Mouse (Mus musculus) liver, postnatal 0 days (tissue): ENCODE data around the gene Tprg. TPM values are rescaled to one million over a fixed set of nuclear protein-coding genes. Genes with fewer than 3 reads are reported as not detected.

ENCODE experiments used
- ATAC-seq: fragments of 200-750 bp; cut with Nextera tagmentation; 2 replicates; pipeline ENCODE4 v1.8.0; 2017; ENCODE audit warnings: mild to moderate bottlenecking, moderate library complexity
- DNase-seq: peaks from one replicate; pipeline ENCODE4 v3.0.0-alpha.2; 2016
- H3K27ac ChIP-seq: fragments of 300-500 bp; sonication (generic); 2 replicates; pipeline ENCODE4 v1.5.1; 2014; ENCODE audit warnings: antibody characterized with exemption, moderate library complexity, mild to moderate bottlenecking, low read depth
- H3K27me3 ChIP-seq: fragments of 300-500 bp; sonication (generic); 2 replicates; pipeline ENCODE4 v1.6.1; 2014; ENCODE audit warnings: low read length, control low read depth, mixed read lengths; ENCODE audit not compliant: insufficient read depth
- H3K36me3 ChIP-seq: fragments of 300-500 bp; sonication (generic); replicated peaks from 2 replicates; pipeline ENCODE4 v1.6.1; 2014; ENCODE audit warnings: mild to moderate bottlenecking, control low read depth, low read length, moderate library complexity, mixed read lengths; ENCODE audit not compliant: insufficient read depth
- H3K4me1 ChIP-seq: fragments of 300-500 bp; sonication (generic); 2 replicates; pipeline ENCODE4 v1.6.1; 2014; ENCODE audit warnings: antibody characterized with exemption, mild to moderate bottlenecking, control low read depth; ENCODE audit not compliant: insufficient read depth
- H3K4me2 ChIP-seq: fragments of 300-500 bp; sonication (generic); 2 replicates; pipeline ENCODE4 v1.6.1; 2014; ENCODE audit warnings: low read depth, mild to moderate bottlenecking, low read length, moderate library complexity, mixed read lengths
- H3K4me3 ChIP-seq: fragments of 300-500 bp; sonication (generic); 2 replicates; pipeline ENCODE4 v1.5.1; 2014; ENCODE audit warnings: low read depth, low read length
- H3K9ac ChIP-seq: fragments of 300-500 bp; sonication (generic); replicated peaks from 2 replicates; pipeline ENCODE4 v1.6.1; 2014; ENCODE audit warnings: mild to moderate bottlenecking, moderate library complexity
- H3K9me3 ChIP-seq: fragments of 300-500 bp; sonication (generic); 2 replicates; pipeline ENCODE4 v1.6.1; 2016; ENCODE audit warnings: mild to moderate bottlenecking, control low read depth, low read length, mixed read lengths
- EP300 ChIP-seq: IDR thresholded peaks from 2 replicates; pipeline ENCODE4 v1.6.1; 2016; ENCODE audit warnings: antibody characterized with exemption, low read depth, mild to moderate bottlenecking
- WGBS: fragments of 180-500 bp; shearing (Covaris S2); extraction: QIAGEN DNeasy Blood & Tissue Kit; methylation state at CpG from one replicate; pipeline ENCODE4 v1.1.7; 2014; ENCODE audit not compliant: insufficient replicate concordance; 5-methylcytosine and 5-hydroxymethylcytosine counted together
- polyA plus RNA-seq: library from polyadenylated mRNA; unstranded; fragments of >200 nt; fragmentation: Nextera tagmentation; extraction: Ambion mirVana; gene quantifications from 2 replicates; pipeline ENCODE4 v1.2.1, GENCODE M21; 2015

The Tprg gene
- polyA plus RNA-seq, 1 experiment from 2014 or later: not detected

GRCm38 (mm10) chr16:25468040-25468439 lies 181.4 kb downstream of the Tprg start:
- no peak for TF ChIP-seq EP300
- Histone ChIP-seq H3K9me3 (no peaks in the 10 kb centered on the region), H3K9ac (no peak overlapping the region), H3K27me3 (no peaks in the 10 kb centered on the region), H3K4me1 (no peaks in the 10 kb centered on the region), H3K4me3 (no peak overlapping the region), H3K36me3 (no peaks in the 10 kb centered on the region), H3K27ac (no peak overlapping the region), H3K4me2 (no peak overlapping the region)
- no peak for DNase-seq
- ATAC-seq: no peak
- WGBS: 60% methylated on average over 3 of the region's 3 CpGs

GRCm38 (mm10) chr16:25468662-25469061 lies 182.0 kb downstream of the Tprg start:
- no peaks in the 10 kb centered on the region for H3K9me3 ChIP-seq
- DNase-seq: no peak

More at GRCm38 (mm10) chr16:25468662-25469061, 182.0 kb downstream of the Tprg start:
- ATAC-seq: no peak
- H3K9ac ChIP-seq: no peak overlapping the region
- H3K4me1 ChIP-seq: no peaks in the 10 kb centered on the region
- H3K4me3 ChIP-seq: no peak overlapping the region
- no peak overlapping the region for H3K27ac ChIP-seq
- H3K36me3 ChIP-seq: no peaks in the 10 kb centered on the region
- WGBS: 51% methylated on average over 5 of the region's 5 CpGs
- no peak overlapping the region for H3K4me2 ChIP-seq
- H3K27me3 ChIP-seq: no peaks in the 10 kb centered on the region
- no peak for TF ChIP-seq EP300
